Mouse (Mus musculus): ENCODE measurements at regions not wholly inside any gene's neighbourhood (a gene's known extent, or its start where the extent isn't known, plus 50 kb on each side); places are given as distances from the start of the nearest gene placed in this dataset.
A peak's percentile ranks its signal among the peaks of the same experiment; 100 is the strongest.
"Not testable (repeated sequence)": the region's sequence is repeated elsewhere in the genome, so short reads cannot be mapped to it uniquely, and the experiment has no call there.

DNA sequence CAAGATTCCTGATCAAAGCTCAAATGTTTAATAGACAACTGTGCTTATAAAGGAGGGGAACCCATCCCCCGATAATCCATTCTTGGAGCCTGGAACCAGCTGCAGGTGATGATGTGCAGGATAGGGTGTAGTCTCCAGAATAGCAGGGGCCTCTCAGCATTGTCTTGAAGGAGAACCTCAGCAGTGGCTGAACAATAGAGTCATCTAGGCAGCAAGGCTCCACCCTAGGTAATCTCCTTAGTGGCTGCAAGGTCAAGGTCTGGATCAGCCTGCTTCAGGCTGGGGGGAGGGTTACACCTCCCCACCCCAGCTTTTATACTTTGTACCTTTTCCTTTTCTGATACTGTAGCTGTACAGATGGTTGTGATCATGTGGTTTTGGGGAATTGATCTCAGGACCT, 116.8 kb upstream of the Mettl4 start:
- TF ChIP-seq MAFK (IDR thresholded peaks at IDR 0.05; ENCODE audit: insufficient read depth, low read depth, low read length) (no peak), CHD2 (IDR thresholded peaks at IDR 0.05; ENCODE audit: low read depth, low read length) (peak; percentile 42; the same call in 1 of the 2 replicates)
- Histone ChIP-seq H3K27ac (ENCODE audit: insufficient read depth, low read depth, low read length, poor library complexity, severe bottlenecking) (peak overlapping the region; percentile 88), H3K9ac (ENCODE audit: insufficient read depth, low read depth, low read length, poor library complexity, severe bottlenecking) (no peak overlapping the region), H3K4me3 (ENCODE audit: insufficient read depth in 1 of 2, low read depth in 1 of 2, low read length in 2 of 2, poor library complexity in 1 of 2, severe bottlenecking in 1 of 2) (peak overlapping the region in 1 of 2 experiments; percentile 79; a peak in 1 of 4 replicates), H3K36me3 (ENCODE audit: control insufficient read depth, insufficient read depth, low read length, poor library complexity, severe bottlenecking) (no peaks in the 10 kb centered on the region), H3K4me1 (ENCODE audit: control insufficient read depth in 2 of 2, insufficient read depth in 2 of 2, low read length in 2 of 2, poor library complexity in 1 of 2) (no peaks in the 10 kb centered on the region), H3K9me3 (ENCODE audit: control insufficient read depth, insufficient read depth, low read depth, low read length) (no peaks in the 10 kb centered on the region)
- DNase-seq (ENCODE audit: low read depth, low spot score), result peak; percentile 42
- in situ Hi-C loops (cut with MboI; ENCODE audit: low sequenced_read_pairs in 2 of 2, unreplicated experiment in 2 of 2), result no loop called here

DNA sequence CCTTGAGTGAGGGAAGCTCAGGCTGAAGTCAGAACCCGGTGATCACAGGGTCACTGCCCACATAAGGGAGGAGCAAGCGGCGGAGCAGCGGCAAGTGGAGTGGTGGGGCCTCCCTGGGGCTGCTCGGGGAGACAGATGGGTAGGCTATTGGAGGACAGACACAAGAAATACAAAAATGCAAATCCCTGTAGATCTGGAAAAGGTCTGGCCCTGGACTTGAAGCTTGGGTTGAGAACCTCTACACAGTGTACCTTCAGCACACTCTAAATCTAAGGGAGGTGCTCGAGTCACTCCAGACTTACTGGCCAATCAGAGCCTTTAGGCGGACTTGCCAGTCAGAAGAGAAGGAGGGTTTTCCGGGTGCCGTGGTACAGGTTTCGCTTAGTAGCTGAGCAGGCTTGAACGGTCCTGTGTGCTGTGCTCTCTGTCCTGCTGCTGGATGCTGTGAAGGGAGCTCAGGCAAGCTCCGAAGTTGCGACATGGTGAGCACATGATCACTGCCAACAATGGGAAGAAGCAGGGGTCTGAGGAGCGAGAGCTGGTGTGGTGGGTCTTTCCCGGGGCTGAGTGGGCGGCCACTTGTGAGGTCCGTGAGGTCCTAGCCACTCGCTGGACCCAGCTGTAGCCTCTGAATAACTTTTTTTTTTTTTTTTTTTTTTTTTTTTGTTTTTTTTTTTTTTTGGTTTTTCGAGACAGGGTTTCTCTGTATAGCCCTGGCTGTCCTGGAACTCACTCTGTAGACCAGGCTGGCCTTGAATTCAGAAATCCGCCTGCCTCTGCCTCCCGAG, 114.9 kb upstream of the Mettl4 start:
- TF ChIP-seq ZNF384 (IDR thresholded peaks at IDR 0.05; ENCODE audit: low read depth, low read length), result peak; percentile 71
- 0 out of 2 replicates have a peak, but pooled peaks have one; percentile 62 for TF ChIP-seq HCFC1 (IDR thresholded peaks at IDR 0.05; ENCODE audit: borderline replicate concordance, insufficient read depth, low read length)
- TF ChIP-seq CHD2 (IDR thresholded peaks at IDR 0.05; ENCODE audit: low read depth, low read length), result 0 out of 2 replicates have a peak, but pooled peaks have one; percentile 16
- not testable (repeated sequence) for H3K9me3 ChIP-seq (ENCODE audit: control insufficient read depth, insufficient read depth, low read depth, low read length)

DNA sequence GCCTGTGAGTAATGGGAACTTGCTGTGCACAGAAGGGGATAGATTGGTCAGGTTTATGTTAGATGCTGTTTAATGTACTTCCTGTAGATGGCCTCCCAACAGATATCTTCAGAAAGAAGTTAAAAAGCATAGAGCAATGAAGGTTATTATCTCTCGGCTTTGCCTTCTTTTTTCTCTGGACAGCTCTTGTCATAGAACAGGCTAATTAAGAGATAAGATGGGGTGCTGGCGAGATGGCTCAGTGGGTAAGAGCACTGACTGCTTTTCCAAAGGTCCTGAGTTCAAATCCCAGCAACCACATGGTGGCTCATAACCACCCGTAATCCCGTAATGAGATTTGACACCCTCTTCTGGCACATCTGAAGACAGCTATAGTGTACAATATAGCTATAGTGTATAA, 104.9 kb upstream of the Mettl4 start:
- H3K27ac ChIP-seq (ENCODE audit: insufficient read depth, low read depth, low read length, poor library complexity, severe bottlenecking); H3K9me3 ChIP-seq (ENCODE audit: control insufficient read depth, insufficient read depth, low read depth, low read length); in situ Hi-C loops (cut with MboI; ENCODE audit: low sequenced_read_pairs in 2 of 2, unreplicated experiment in 2 of 2); H3K36me3 ChIP-seq (ENCODE audit: control insufficient read depth, insufficient read depth, low read length, poor library complexity, severe bottlenecking); H3K4me3 ChIP-seq (ENCODE audit: insufficient read depth in 1 of 2, low read depth in 1 of 2, low read length in 2 of 2, poor library complexity in 1 of 2, severe bottlenecking in 1 of 2); H3K9ac ChIP-seq (ENCODE audit: insufficient read depth, low read depth, low read length, poor library complexity, severe bottlenecking); DNase-seq (ENCODE audit: low read depth, low spot score); H3K4me1 ChIP-seq (ENCODE audit: control insufficient read depth in 2 of 2, insufficient read depth in 2 of 2, low read length in 2 of 2, poor library complexity in 1 of 2): not testable (repeated sequence)

More for the DNA sequence above, 114.9 kb upstream of the Mettl4 start:
- H3K4me3 ChIP-seq (ENCODE audit: insufficient read depth in 1 of 2, low read depth in 1 of 2, low read length in 2 of 2, poor library complexity in 1 of 2, severe bottlenecking in 1 of 2), result peak overlapping the region; percentile 79 to 80
- peak overlapping the region; percentile 80 for H3K9ac ChIP-seq (ENCODE audit: insufficient read depth, low read depth, low read length, poor library complexity, severe bottlenecking)
- H3K36me3 ChIP-seq (ENCODE audit: control insufficient read depth, insufficient read depth, low read length, poor library complexity, severe bottlenecking); in situ Hi-C loops (cut with MboI; ENCODE audit: low sequenced_read_pairs in 2 of 2, unreplicated experiment in 2 of 2); H3K4me1 ChIP-seq (ENCODE audit: control insufficient read depth in 2 of 2, insufficient read depth in 2 of 2, low read length in 2 of 2, poor library complexity in 1 of 2): not testable (repeated sequence)
- peak overlapping the region; percentile 91 for H3K27ac ChIP-seq (ENCODE audit: insufficient read depth, low read depth, low read length, poor library complexity, severe bottlenecking)
- peak; percentile 78 for DNase-seq (ENCODE audit: low read depth, low spot score)

DNA sequence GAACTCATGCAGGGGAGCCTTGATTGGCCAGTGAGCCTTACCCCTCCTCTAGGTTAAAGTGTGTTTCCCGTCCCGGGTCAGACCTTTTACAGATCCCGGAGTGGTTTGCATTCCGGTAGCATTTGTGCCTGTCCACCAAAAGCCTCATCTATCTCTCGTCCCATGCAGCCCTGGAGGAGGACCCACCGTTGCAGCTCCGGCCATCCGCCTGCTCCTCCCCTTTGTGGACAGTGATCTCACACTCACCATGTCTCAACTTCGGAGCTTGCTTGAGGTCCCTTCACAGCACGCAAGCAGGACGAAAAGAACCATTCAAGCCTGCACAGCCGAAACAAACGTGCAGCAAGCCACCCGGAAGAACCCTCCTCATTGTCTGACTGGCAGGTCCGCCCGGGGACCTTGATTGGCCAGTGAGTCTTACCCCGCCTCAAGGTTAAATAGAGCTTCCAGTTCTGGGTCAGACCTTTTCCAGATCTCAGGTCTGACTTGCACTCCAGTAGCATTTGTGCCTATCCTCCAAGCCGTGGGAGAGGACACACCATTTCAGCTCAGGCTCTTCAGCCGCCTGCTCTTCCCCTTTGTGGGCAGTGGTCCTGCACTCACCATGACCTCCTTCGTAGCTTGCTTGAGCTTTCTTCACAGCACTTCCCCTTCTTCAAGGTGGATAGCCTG, 84.8 kb upstream of the Mettl4 start:
- H3K27ac ChIP-seq (ENCODE audit: insufficient read depth, low read depth, low read length, poor library complexity, severe bottlenecking), result peak overlapping the region; percentile 73

DNA sequence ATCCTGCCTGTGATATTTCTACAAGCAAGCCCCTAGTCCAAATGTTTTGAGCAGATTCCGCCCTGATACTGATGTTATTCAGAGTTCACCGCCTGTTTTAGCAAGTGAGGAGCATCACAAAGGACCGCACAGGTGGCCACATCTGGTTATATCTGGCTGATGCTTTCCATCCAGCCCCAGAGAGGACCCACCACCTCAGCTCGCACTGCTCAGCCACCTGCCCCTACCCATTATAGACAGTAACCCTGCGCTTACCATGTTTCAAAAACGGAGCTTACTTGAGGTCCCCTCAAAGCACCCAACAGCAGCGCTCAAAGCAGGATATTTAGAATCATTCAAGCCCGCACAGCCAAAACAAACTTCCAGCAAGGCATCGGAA, 84.2 kb upstream of the Mettl4 start:
- H3K9me3 ChIP-seq (ENCODE audit: control insufficient read depth, insufficient read depth, low read depth, low read length); H3K4me1 ChIP-seq (ENCODE audit: control insufficient read depth in 2 of 2, insufficient read depth in 2 of 2, low read length in 2 of 2, poor library complexity in 1 of 2); DNase-seq (ENCODE audit: low read depth, low spot score); H3K36me3 ChIP-seq (ENCODE audit: control insufficient read depth, insufficient read depth, low read length, poor library complexity, severe bottlenecking); H3K27ac ChIP-seq (ENCODE audit: insufficient read depth, low read depth, low read length, poor library complexity, severe bottlenecking); in situ Hi-C loops (cut with MboI; ENCODE audit: low sequenced_read_pairs in 2 of 2, unreplicated experiment in 2 of 2): not testable (repeated sequence)
- peak overlapping the region; percentile 79 for H3K9ac ChIP-seq (ENCODE audit: insufficient read depth, low read depth, low read length, poor library complexity, severe bottlenecking)
- H3K4me3 ChIP-seq (ENCODE audit: insufficient read depth in 1 of 2, low read depth in 1 of 2, low read length in 2 of 2, poor library complexity in 1 of 2, severe bottlenecking in 1 of 2), result peak overlapping the region; percentile 84 to 87

More for the DNA sequence above, 84.8 kb upstream of the Mettl4 start:
- H3K9me3 ChIP-seq (ENCODE audit: control insufficient read depth, insufficient read depth, low read depth, low read length), result no peaks in the 10 kb centered on the region
- no peaks in the 10 kb centered on the region for H3K36me3 ChIP-seq (ENCODE audit: control insufficient read depth, insufficient read depth, low read length, poor library complexity, severe bottlenecking)
- H3K9ac ChIP-seq (ENCODE audit: insufficient read depth, low read depth, low read length, poor library complexity, severe bottlenecking), result peak overlapping the region; percentile 82
- peak overlapping the region; percentile 84 to 87 for H3K4me3 ChIP-seq (ENCODE audit: insufficient read depth in 1 of 2, low read depth in 1 of 2, low read length in 2 of 2, poor library complexity in 1 of 2, severe bottlenecking in 1 of 2)
- H3K4me1 ChIP-seq (ENCODE audit: control insufficient read depth in 2 of 2, insufficient read depth in 2 of 2, low read length in 2 of 2, poor library complexity in 1 of 2), result no peaks in the 10 kb centered on the region
- peak; percentile 67 for DNase-seq (ENCODE audit: low read depth, low spot score)
- in situ Hi-C loops (cut with MboI; ENCODE audit: low sequenced_read_pairs in 2 of 2, unreplicated experiment in 2 of 2), result no loop called here
- TF ChIP-seq ZC3H11A (IDR thresholded peaks at IDR 0.05; ENCODE audit: borderline replicate concordance, low read depth, low read length) (no peak), ZNF384 (IDR thresholded peaks at IDR 0.05; ENCODE audit: low read depth, low read length) (no peak), CHD2 (IDR thresholded peaks at IDR 0.05; ENCODE audit: low read depth, low read length) (no peak), MAFK (IDR thresholded peaks at IDR 0.05; ENCODE audit: insufficient read depth, low read depth, low read length) (no peak), HCFC1 (IDR thresholded peaks at IDR 0.05; ENCODE audit: borderline replicate concordance, insufficient read depth, low read length) (no peak)

DNA sequence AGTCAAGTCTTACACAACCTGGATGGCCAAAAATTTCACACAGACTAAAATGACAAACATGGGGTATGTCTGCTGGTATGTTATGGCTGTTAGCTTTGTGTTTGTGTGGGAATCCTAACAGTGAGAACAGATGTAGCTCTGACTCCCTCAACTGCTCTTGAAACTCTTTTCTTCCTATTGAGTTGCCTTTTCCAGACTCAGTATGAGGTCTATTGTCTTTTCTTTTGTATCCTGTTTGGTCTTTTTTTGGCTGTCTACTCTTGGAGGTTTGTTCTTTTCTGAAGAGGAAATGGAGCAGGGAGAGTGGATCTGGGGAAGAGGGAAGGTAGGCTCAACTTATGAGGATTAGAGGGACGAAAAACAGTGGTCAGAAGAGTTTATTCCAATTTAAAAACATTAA, 76.6 kb upstream of the Mettl4 start:
- H3K9me3 ChIP-seq (ENCODE audit: control insufficient read depth, insufficient read depth, low read depth, low read length); H3K4me1 ChIP-seq (ENCODE audit: control insufficient read depth in 2 of 2, insufficient read depth in 2 of 2, low read length in 2 of 2, poor library complexity in 1 of 2); H3K9ac ChIP-seq (ENCODE audit: insufficient read depth, low read depth, low read length, poor library complexity, severe bottlenecking); H3K27ac ChIP-seq (ENCODE audit: insufficient read depth, low read depth, low read length, poor library complexity, severe bottlenecking); H3K4me3 ChIP-seq (ENCODE audit: insufficient read depth in 1 of 2, low read depth in 1 of 2, low read length in 2 of 2, poor library complexity in 1 of 2, severe bottlenecking in 1 of 2); DNase-seq (ENCODE audit: low read depth, low spot score); in situ Hi-C loops (cut with MboI; ENCODE audit: low sequenced_read_pairs in 2 of 2, unreplicated experiment in 2 of 2); H3K36me3 ChIP-seq (ENCODE audit: control insufficient read depth, insufficient read depth, low read length, poor library complexity, severe bottlenecking): not testable (repeated sequence)
